Comparison of ENCODE assay signal across 14 mouse cellular contexts in the genomic region with DNA sequence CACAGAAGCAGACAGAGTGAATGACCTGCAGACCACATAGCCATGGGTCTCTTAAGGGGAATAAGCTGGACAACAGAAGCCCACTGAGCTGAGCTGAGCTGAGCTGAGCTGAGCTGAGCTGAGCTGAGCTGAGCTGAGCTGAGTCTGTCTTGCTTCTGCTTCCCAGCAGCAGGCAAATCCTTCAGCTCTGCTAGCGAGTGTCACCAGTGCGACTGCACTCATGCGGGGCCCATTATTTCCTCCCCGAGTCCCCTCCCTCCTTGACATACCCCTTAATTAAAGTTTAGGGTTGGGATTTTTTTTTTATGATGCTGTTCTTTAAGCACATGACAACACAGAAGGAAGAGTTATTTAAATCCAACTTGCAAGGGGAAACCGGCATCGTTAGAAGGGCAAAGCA.
"Had no signal": no experiment of that assay in that cellular context is flagged by ENCODE, and none has a peak within 500 bp of the region (broad histone marks: within the 10 kb centered on the region; RNA-seq: fewer than 3 reads in every experiment).

No protein-coding gene starts in this region.

- DNase-seq: kidney, postnatal 36 days; left cerebral cortex, postnatal 4 days; lung, adult 2 months; lung, postnatal 4 days; right cerebral cortex, adult 18-20 months; right cerebral cortex, postnatal 25 days; thymus, adult 18-20 months; thymus, postnatal 14 days had no signal

- H3K27ac ChIP-seq: kidney, embryonic 15.5 days; liver, embryonic 15.5 days; midbrain, embryonic 12.5 days; stomach, postnatal 0 days had no signal

- H3K27me3 ChIP-seq: kidney, embryonic 15.5 days; liver, embryonic 15.5 days; midbrain, embryonic 12.5 days had no signal

- H3K4me2 ChIP-seq: kidney, embryonic 15.5 days; liver, embryonic 11.5 days; liver, embryonic 15.5 days; midbrain, embryonic 12.5 days had no signal

- H3K9ac ChIP-seq: kidney, embryonic 15.5 days; liver, embryonic 15.5 days; midbrain, embryonic 12.5 days had no signal

- H3K9me3 ChIP-seq: kidney, embryonic 15.5 days; liver, embryonic 15.5 days; midbrain, embryonic 12.5 days had no signal

- ATAC-seq: lung, postnatal 0 days had no signal

- H3K36me3 ChIP-seq: kidney, embryonic 15.5 days; liver, embryonic 15.5 days; midbrain, embryonic 12.5 days had no signal

- H3K4me3 ChIP-seq: kidney, embryonic 15.5 days; liver, embryonic 15.5 days; midbrain, embryonic 12.5 days had no signal
